Mouse (Mus musculus) small intestine, adult 2 months (tissue): ENCODE data around the gene Fam83f. TPM values are rescaled to one million over a fixed set of nuclear protein-coding genes. Genes with fewer than 3 reads are reported as not detected.

Experiments
- H3K27ac ChIP-seq: fragments of 200-500 bp; 2 replicates; pipeline ENCODE4 v1.5.1; 2012; ENCODE audit warnings: low read depth, low read length, control low read depth, inconsistent platforms; ENCODE audit not compliant: insufficient read depth
- H3K27me3 ChIP-seq: fragments of 200-500 bp; 2 replicates; pipeline ENCODE4 v1.6.1; 2012; ENCODE audit warnings: mild to moderate bottlenecking, moderate library complexity, low read length, inconsistent platforms; ENCODE audit not compliant: control insufficient read depth, insufficient read depth
- H3K36me3 ChIP-seq: fragments of 200-500 bp; 2 replicates; pipeline ENCODE4 v1.6.1; 2012; ENCODE audit warnings: mild to moderate bottlenecking, low read length, control low read depth, inconsistent platforms; ENCODE audit not compliant: control insufficient read depth, insufficient read depth
- H3K4me1 ChIP-seq: fragments of 200-500 bp; 2 replicates; pipeline ENCODE4 v1.6.1; 2012; ENCODE audit warnings: low read length, inconsistent platforms, mixed read lengths; ENCODE audit not compliant: control insufficient read depth, insufficient read depth, insufficient read length
- H3K4me3 ChIP-seq: fragments of 200-500 bp; 2 replicates; pipeline ENCODE4 v1.5.1; 2012; ENCODE audit warnings: low read depth, mild to moderate bottlenecking, control low read depth, inconsistent platforms, low read length, moderate library complexity
- CTCF ChIP-seq: fragments of 200-500 bp; IDR thresholded peaks from 2 replicates; pipeline ENCODE4 v1.5.1; 2012; ENCODE audit warnings: low read depth, mild to moderate bottlenecking, control low read depth, inconsistent platforms, low read length, moderate library complexity, mixed read lengths; ENCODE audit not compliant: insufficient replicate concordance, insufficient read length; ENCODE audit errors: extremely low read depth
- POLR2A ChIP-seq: fragments of 200-500 bp; IDR thresholded peaks from 2 replicates; pipeline ENCODE4 v1.6.1; 2012; ENCODE audit warnings: low read depth, mild to moderate bottlenecking, control low read depth, inconsistent platforms, low read length, moderate library complexity
- WGBS: fragments of 180-500 bp; shearing (Covaris S2); methylation state at CpG from one replicate; pipeline ENCODE4 v1.1.7; 2018; 5-methylcytosine and 5-hydroxymethylcytosine counted together
- polyA plus RNA-seq: library from polyadenylated mRNA; depleted of rRNA; stranded (reverse); fragments of >200 nt; gene quantifications from 2 replicates; pipeline ENCODE4 v1.2.3, GENCODE M21; 2012; rRNA removed

The Fam83f gene
- polyA plus RNA-seq: 7.9 and 21.5 TPM in 2 replicates

GRCm38 (mm10) chr15:80671295-80672252 lies at the start of gene Fam83f:
TSS of gene Fam83f (plus strand) at chr15:80671847.
- peak within 1 kb of the TSS; percentile 38 for H3K27ac ChIP-seq
- 0 out of 2 replicates have a peak, but pooled peaks have one; percentile 28 for TF ChIP-seq POLR2A
- TF ChIP-seq CTCF: no peak
- H3K4me3 ChIP-seq: peak within 1 kb of the TSS; percentile 72
- peaks cover 15% of the 10 kb centered on the region; the same call in 1 of the 2 replicates for H3K4me1 ChIP-seq
- no peaks in the 10 kb centered on the region for H3K36me3 ChIP-seq
- H3K27me3 ChIP-seq: no peaks in the 10 kb centered on the region
- 8% methylated on average over 84 of the region's 85 CpGs for WGBS

- WGBS: 46% methylated on average over 8 of the region's 8 CpGs
- Histone ChIP-seq H3K27ac (no peak overlapping the region), H3K4me3 (no peak overlapping the region; the same call in 1 of the 2 replicates), H3K4me1 (0 out of 2 replicates have a peak, but pooled peaks cover 6% of the 10 kb centered on the region), H3K27me3 (no peaks in the 10 kb centered on the region), H3K36me3 (no peaks in the 10 kb centered on the region)
- TF ChIP-seq CTCF (no peak), POLR2A (no peak)
These were observed 48.3 kb upstream of the Fam83f start for GRCm38 (mm10) chr15:80623171-80623837.

GRCm38 (mm10) chr15:80626472-80626871 lies 45.2 kb upstream of the Fam83f start:
- H3K4me3 ChIP-seq: no peak overlapping the region
- no peaks in the 10 kb centered on the region for H3K27me3 ChIP-seq
- TF ChIP-seq CTCF (no peak), POLR2A (no peak)
- H3K27ac ChIP-seq: no peak overlapping the region
- 48% methylated on average over 6 of the region's 6 CpGs for WGBS
- no peaks in the 10 kb centered on the region for H3K36me3 ChIP-seq
- 0 out of 2 replicates have a peak, but pooled peaks cover 2% of the 10 kb centered on the region for H3K4me1 ChIP-seq

GRCm38 (mm10) chr15:80630147-80630546 lies 41.5 kb upstream of the Fam83f start:
- H3K4me3 ChIP-seq: no peak overlapping the region
- TF ChIP-seq CTCF (no peak), POLR2A (no peak)
- H3K27ac ChIP-seq: no peak overlapping the region
- H3K27me3 ChIP-seq: no peaks in the 10 kb centered on the region
- no peaks in the 10 kb centered on the region for H3K36me3 ChIP-seq
- WGBS: 69% methylated on average over 7 of the region's 7 CpGs
- H3K4me1 ChIP-seq: no peaks in the 10 kb centered on the region

- TF ChIP-seq POLR2A: no peak
- TF ChIP-seq CTCF: no peak
These were observed 40.9 kb upstream of the Fam83f start for GRCm38 (mm10) chr15:80630711-80631110.

GRCm38 (mm10) chr15:80631311-80631710 lies 40.3 kb upstream of the Fam83f start:
- TF ChIP-seq POLR2A (no peak), CTCF (no peak)
- Histone ChIP-seq H3K27me3 (no peaks in the 10 kb centered on the region), H3K27ac (no peak overlapping the region), H3K4me3 (no peak overlapping the region), H3K36me3 (no peaks in the 10 kb centered on the region), H3K4me1 (no peaks in the 10 kb centered on the region)
- WGBS: 73% methylated on average over 2 of the region's 2 CpGs

More at GRCm38 (mm10) chr15:80630711-80631110, 40.9 kb upstream of the Fam83f start:
- Histone ChIP-seq H3K27ac (no peak overlapping the region), H3K36me3 (no peaks in the 10 kb centered on the region), H3K27me3 (no peaks in the 10 kb centered on the region), H3K4me3 (no peak overlapping the region), H3K4me1 (no peaks in the 10 kb centered on the region)
- 51% methylated on average over 14 of the region's 14 CpGs for WGBS

- H3K4me1 ChIP-seq: no peaks in the 10 kb centered on the region
- 89% methylated on average over 13 of the region's 13 CpGs for WGBS
- no peaks in the 10 kb centered on the region for H3K27me3 ChIP-seq
- TF ChIP-seq CTCF (no peak), POLR2A (no peak)
- no peak overlapping the region for H3K27ac ChIP-seq
- H3K36me3 ChIP-seq: no peaks in the 10 kb centered on the region
- H3K4me3 ChIP-seq: no peak overlapping the region
These were observed 39.3 kb upstream of the Fam83f start for GRCm38 (mm10) chr15:80632280-80632893.
